Mouse (Mus musculus) neural tube, embryonic 14.5 days (tissue): ENCODE data around the gene Ppp1r10. TPM values are rescaled to one million over a fixed set of nuclear protein-coding genes. Genes with fewer than 3 reads are reported as not detected.
A peak's percentile ranks its signal among the peaks of the same experiment; 100 is the strongest.

Experiments
- ATAC-seq: fragments of 200-750 bp; cut with Nextera tagmentation; 2 replicates; pipeline ENCODE4 v1.8.0; 2017; ENCODE audit warnings: low read depth, mild to moderate bottlenecking, moderate TSS enrichment, moderate library complexity
- H3K27ac ChIP-seq: fragments of 300-500 bp; sonication (generic); 2 replicates; pipeline ENCODE4 v1.5.1; 2014; ENCODE audit warnings: low read depth, mild to moderate bottlenecking, control low read depth, low read length, moderate library complexity, mixed read lengths
- H3K27me3 ChIP-seq: fragments of 300-500 bp; sonication (generic); 2 replicates; pipeline ENCODE4 v1.6.1; 2014; ENCODE audit warnings: low read length; ENCODE audit not compliant: control insufficient read depth, insufficient read depth
- H3K36me3 ChIP-seq: fragments of 300-500 bp; sonication (generic); 2 replicates; pipeline ENCODE4 v1.6.1; 2014; ENCODE audit warnings: low read length, mixed read lengths; ENCODE audit not compliant: control insufficient read depth, insufficient read depth
- H3K4me1 ChIP-seq: fragments of 300-500 bp; sonication (generic); 2 replicates; pipeline ENCODE4 v1.6.1; 2014; ENCODE audit warnings: low read length; ENCODE audit not compliant: control insufficient read depth, insufficient read depth
- H3K4me2 ChIP-seq: fragments of 300-500 bp; sonication (generic); 2 replicates; pipeline ENCODE4 v1.6.1; 2014; ENCODE audit warnings: mild to moderate bottlenecking, low read depth, low read length, control low read depth
- H3K4me3 ChIP-seq: fragments of 300-500 bp; sonication (generic); 2 replicates; pipeline ENCODE4 v1.5.1; 2014; ENCODE audit warnings: low read depth, low read length, control low read depth, mixed read lengths
- H3K9ac ChIP-seq: fragments of 300-500 bp; sonication (generic); replicated peaks from 2 replicates; pipeline ENCODE4 v1.6.1; 2014; ENCODE audit warnings: low read depth, mild to moderate bottlenecking, control low read depth, low read length, mixed read lengths
- H3K9me3 ChIP-seq: fragments of 300-500 bp; sonication (generic); 2 replicates; pipeline ENCODE4 v1.6.1; 2016; ENCODE audit warnings: low read length; ENCODE audit not compliant: control insufficient read depth
- WGBS: fragments of 180-500 bp; shearing (Covaris S2); extraction: QIAGEN DNeasy Blood & Tissue Kit; methylation state at CpG from one replicate; pipeline ENCODE4 v1.1.7; 2014; 5-methylcytosine and 5-hydroxymethylcytosine counted together
- polyA plus RNA-seq: library from polyadenylated mRNA; unstranded; fragments of >200 nt; fragmentation: Nextera tagmentation; extraction: Ambion mirVana; gene quantifications from 2 replicates; pipeline ENCODE4 v1.2.1, GENCODE M21; 2014

Ppp1r10 gene
- polyA plus RNA-seq, 1 experiment from 2014 or later, result 31.9 TPM

GRCm38 (mm10) chr17:35915538-35916296 lies 517 bp upstream of the Ppp1r10 start:
- Histone ChIP-seq H3K27me3 (no peaks in the 10 kb centered on the region), H3K9ac (peak overlapping the region; percentile 99), H3K4me1 (peaks cover 14% of the 10 kb centered on the region), H3K27ac (peak overlapping the region; percentile 97), H3K9me3 (no peaks in the 10 kb centered on the region), H3K4me3 (peak overlapping the region; percentile 66), H3K4me2 (peak overlapping the region; percentile 69), H3K36me3 (peaks cover 9% of the 10 kb centered on the region)
- WGBS, result 3% methylated on average over 28 of the region's 28 CpGs
- ATAC-seq, result no peak

GRCm38 (mm10) chr17:35917143-35917462 lies 869 bp downstream of the Ppp1r10 start:
- Histone ChIP-seq H3K27me3 (no peaks in the 10 kb centered on the region), H3K4me3 (peak overlapping the region; percentile 66), H3K9ac (peak overlapping the region; percentile 99), H3K4me1 (peaks cover 23% of the 10 kb centered on the region), H3K27ac (peak overlapping the region; percentile 97), H3K4me2 (peak overlapping the region; percentile 69), H3K9me3 (no peaks in the 10 kb centered on the region), H3K36me3 (peaks cover 6% of the 10 kb centered on the region)
- no peak for ATAC-seq
- WGBS, result 0% methylated on average over 8 of the region's 8 CpGs

- WGBS, result under 1% methylated on average over 13 of the region's 13 CpGs
- peak; percentile 7; the same call in 1 of the 2 replicates for ATAC-seq
Observed at GRCm38 (mm10) chr17:35917463-35918251, 1.4 kb downstream of the Ppp1r10 start.

GRCm38 (mm10) chr17:35918276-35919059 lies 2.2 kb downstream of the Ppp1r10 start:
- 0% methylated on average over 11 of the region's 11 CpGs for WGBS
- H3K27ac ChIP-seq, result peak overlapping the region; percentile 97
- peak overlapping the region; percentile 66 for H3K4me3 ChIP-seq
- peak overlapping the region; percentile 99 for H3K9ac ChIP-seq
- peaks cover 2% of the 10 kb centered on the region for H3K36me3 ChIP-seq
- ATAC-seq, result no peak
- no peaks in the 10 kb centered on the region for H3K27me3 ChIP-seq
- peaks cover 23% of the 10 kb centered on the region for H3K4me1 ChIP-seq
- no peaks in the 10 kb centered on the region for H3K9me3 ChIP-seq
- H3K4me2 ChIP-seq, result peak overlapping the region; percentile 69

More at GRCm38 (mm10) chr17:35917463-35918251, 1.4 kb downstream of the Ppp1r10 start:
- Histone ChIP-seq H3K27ac (peak overlapping the region; percentile 97), H3K4me3 (peak overlapping the region; percentile 66), H3K9ac (peak overlapping the region; percentile 99), H3K9me3 (no peaks in the 10 kb centered on the region), H3K27me3 (no peaks in the 10 kb centered on the region), H3K4me2 (peak overlapping the region; percentile 69), H3K36me3 (peaks cover 3% of the 10 kb centered on the region), H3K4me1 (peaks cover 23% of the 10 kb centered on the region)

GRCm38 (mm10) chr17:35919060-35919715 lies 3.0 kb downstream of the Ppp1r10 start:
- peaks cover 9% of the 10 kb centered on the region for H3K36me3 ChIP-seq
- peak overlapping the region; percentile 69 for H3K4me2 ChIP-seq
- H3K9ac ChIP-seq, result peak overlapping the region; percentile 99
- no peaks in the 10 kb centered on the region for H3K27me3 ChIP-seq
- peak overlapping the region; percentile 66 for H3K4me3 ChIP-seq
- peak overlapping the region; percentile 97 for H3K27ac ChIP-seq
- 4% methylated on average over 7 of the region's 7 CpGs for WGBS
- no peaks in the 10 kb centered on the region for H3K9me3 ChIP-seq
- peaks cover 23% of the 10 kb centered on the region for H3K4me1 ChIP-seq
- peak; percentile 55 for ATAC-seq

- WGBS, result 35% methylated on average over 6 of the region's 6 CpGs
- no peak for ATAC-seq
Observed at GRCm38 (mm10) chr17:35919864-35920301, 3.6 kb downstream of the Ppp1r10 start.

GRCm38 (mm10) chr17:35920384-35920783 lies 4.2 kb downstream of the Ppp1r10 start:
- no peak for ATAC-seq
- Histone ChIP-seq H3K4me1 (peaks cover 20% of the 10 kb centered on the region), H3K27ac (peak overlapping the region; percentile 97), H3K27me3 (no peaks in the 10 kb centered on the region), H3K4me3 (peak overlapping the region; percentile 66), H3K36me3 (peaks cover 17% of the 10 kb centered on the region), H3K9me3 (no peaks in the 10 kb centered on the region), H3K4me2 (peak overlapping the region; percentile 69), H3K9ac (peak overlapping the region; percentile 99; the same call in 1 of the 2 replicates)
- WGBS, result 81% methylated on average over 1 of the region's 1 CpGs

More at GRCm38 (mm10) chr17:35919864-35920301, 3.6 kb downstream of the Ppp1r10 start:
- peaks cover 13% of the 10 kb centered on the region for H3K36me3 ChIP-seq
- no peaks in the 10 kb centered on the region for H3K9me3 ChIP-seq
- peak overlapping the region; percentile 97 for H3K27ac ChIP-seq
- H3K9ac ChIP-seq, result peak overlapping the region; percentile 99
- H3K4me1 ChIP-seq, result peaks cover 23% of the 10 kb centered on the region
- peak overlapping the region; percentile 66 for H3K4me3 ChIP-seq
- H3K27me3 ChIP-seq, result no peaks in the 10 kb centered on the region
- H3K4me2 ChIP-seq, result peak overlapping the region; percentile 69

- ATAC-seq, result no peak
- 68% methylated on average over 5 of the region's 5 CpGs for WGBS
- no peak overlapping the region for H3K4me3 ChIP-seq
Observed at GRCm38 (mm10) chr17:35920862-35921562, 4.8 kb downstream of the Ppp1r10 start.

More at GRCm38 (mm10) chr17:35920862-35921562, 4.8 kb downstream of the Ppp1r10 start:
- Histone ChIP-seq H3K9ac (no peak overlapping the region; the same call in 1 of the 2 replicates), H3K27me3 (no peaks in the 10 kb centered on the region), H3K36me3 (peaks cover 19% of the 10 kb centered on the region), H3K9me3 (no peaks in the 10 kb centered on the region), H3K4me1 (peaks cover 18% of the 10 kb centered on the region), H3K27ac (peak overlapping the region; percentile 97), H3K4me2 (peak overlapping the region; percentile 69)
